Mouse (Mus musculus): ENCODE data around the gene Serpinc1.

- no peak for TF ChIP-seq USF1 (IDR thresholded peaks at IDR 0.05; ENCODE audit: low read depth)
- no peak for TF ChIP-seq CTCF (IDR thresholded peaks at IDR 0.05; ENCODE audit: control insufficient read depth, insufficient read depth, insufficient read length)
- TF ChIP-seq MYOD1 (IDR thresholded peaks at IDR 0.05; ENCODE audit: control insufficient read depth, insufficient read length, low read depth) = no peak
- TF ChIP-seq MAX (IDR thresholded peaks at IDR 0.05) = no peak
- no peak for TF ChIP-seq MYOG (IDR thresholded peaks at IDR 0.05; ENCODE audit: control insufficient read depth, extremely low read depth, insufficient read length)
Measured at GRCm38 (mm10) chr1:161027196-161027595, 48.8 kb downstream of the Serpinc1 start.

Data from C2C12 (cell line).